Mouse (Mus musculus): ENCODE data around the gene Nol6. TPM values are rescaled to one million over a fixed set of nuclear protein-coding genes. Genes with fewer than 3 reads are reported as not detected.

The Nol6 gene
- polyA plus RNA-seq, 1 experiment from 2014 or later, result 18.6 TPM

- H3K36me3 ChIP-seq (replicated peaks; ENCODE audit: control insufficient read depth, insufficient read depth, low read depth, low read length), result no peaks in the 10 kb centered on the region
- 81% methylated on average over 12 of the region's 12 CpGs for WGBS
- no peak overlapping the region for H3K9ac ChIP-seq (replicated peaks; ENCODE audit: low read length)
- H3K9me3 ChIP-seq (replicated peaks; ENCODE audit: control insufficient read depth, low read length), result no peaks in the 10 kb centered on the region
- H3K27me3 ChIP-seq (ENCODE audit: control insufficient read depth, insufficient read depth, low read length), result no peaks in the 10 kb centered on the region
- H3K27ac ChIP-seq (replicated peaks; ENCODE audit: low read depth, low read length), result no peak overlapping the region
- no peak for DNase-seq (ENCODE audit: low spot score)
- ATAC-seq (replicated peaks; ENCODE audit: insufficient number of reproducible peaks, low FRiP score, low TSS enrichment, low read depth), result no peak
- H3K4me1 ChIP-seq (ENCODE audit: control insufficient read depth, insufficient read depth, low read length), result no peaks in the 10 kb centered on the region
- no peak overlapping the region for H3K4me2 ChIP-seq (ENCODE audit: low read depth, low read length)
- no peak overlapping the region for H3K4me3 ChIP-seq (ENCODE audit: low read depth, low read length)
Measured at GRCm38 (mm10) chr4:41073008-41073817, 51.0 kb downstream of the Nol6 start.

DNA sequence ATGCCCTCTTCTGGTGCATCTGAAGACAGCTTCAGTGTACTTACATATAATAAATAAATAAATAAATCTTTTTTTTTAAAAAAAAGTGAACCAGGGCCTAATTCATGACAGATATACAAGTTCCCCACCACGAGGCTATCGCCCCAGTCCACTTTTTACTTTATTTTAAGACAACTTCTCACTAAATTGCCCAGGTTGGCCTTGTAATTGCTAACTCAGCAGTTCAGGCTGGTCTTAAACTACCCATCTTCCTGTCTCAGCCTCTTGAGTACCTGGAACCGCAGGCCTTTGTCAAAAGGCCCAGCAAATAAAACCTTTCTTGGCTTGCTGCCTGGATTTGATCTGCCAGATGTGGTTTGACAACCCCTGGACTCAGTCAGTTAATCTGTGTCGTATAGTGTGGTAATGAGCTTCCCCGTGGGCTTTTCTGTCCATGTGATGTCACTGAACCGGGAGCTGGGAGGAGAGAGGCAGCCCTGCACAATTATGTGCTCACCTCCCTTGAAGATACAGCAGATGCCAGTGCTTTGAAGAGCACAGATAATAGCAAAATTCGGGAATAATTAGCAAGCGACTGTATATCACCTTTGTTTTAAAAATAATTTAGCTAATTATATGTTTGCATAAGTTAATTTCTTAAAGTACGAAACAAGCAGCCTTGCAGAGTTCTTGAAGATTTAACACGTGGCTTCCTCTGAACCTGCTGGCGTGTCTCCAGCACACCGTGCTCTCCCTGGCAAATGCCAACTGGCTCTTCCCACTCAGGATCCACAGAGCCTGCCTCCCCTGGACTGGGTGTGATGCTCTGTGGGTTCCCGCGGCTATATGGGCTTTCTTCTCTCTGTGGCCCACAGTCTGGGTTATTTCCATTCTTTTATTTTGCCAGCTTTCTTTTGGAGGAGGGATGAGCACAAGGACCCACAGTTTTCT, 52.5 kb downstream of the Nol6 start:
- Histone ChIP-seq H3K27me3 (ENCODE audit: control insufficient read depth, insufficient read depth, low read length) (no peaks in the 10 kb centered on the region), H3K4me2 (ENCODE audit: low read depth, low read length) (no peak overlapping the region), H3K9ac (replicated peaks; ENCODE audit: low read length) (no peak overlapping the region), H3K4me3 (ENCODE audit: low read depth, low read length) (no peak overlapping the region), H3K36me3 (replicated peaks; ENCODE audit: control insufficient read depth, insufficient read depth, low read depth, low read length) (no peaks in the 10 kb centered on the region), H3K27ac (replicated peaks; ENCODE audit: low read depth, low read length) (no peak overlapping the region), H3K4me1 (ENCODE audit: control insufficient read depth, insufficient read depth, low read length) (no peaks in the 10 kb centered on the region), H3K9me3 (replicated peaks; ENCODE audit: control insufficient read depth, low read length) (no peaks in the 10 kb centered on the region)
- DNase-seq (ENCODE audit: low spot score), result no peak
- WGBS, result 74% methylated on average over 14 of the region's 14 CpGs
- ATAC-seq (replicated peaks; ENCODE audit: insufficient number of reproducible peaks, low FRiP score, low TSS enrichment, low read depth), result no peak

- Histone ChIP-seq H3K27me3 (ENCODE audit: control insufficient read depth, insufficient read depth, low read length) (no peaks in the 10 kb centered on the region), H3K9me3 (replicated peaks; ENCODE audit: control insufficient read depth, low read length) (no peaks in the 10 kb centered on the region), H3K27ac (replicated peaks; ENCODE audit: low read depth, low read length) (no peak overlapping the region), H3K9ac (replicated peaks; ENCODE audit: low read length) (no peak overlapping the region), H3K36me3 (replicated peaks; ENCODE audit: control insufficient read depth, insufficient read depth, low read depth, low read length) (no peaks in the 10 kb centered on the region), H3K4me3 (ENCODE audit: low read depth, low read length) (no peak overlapping the region), H3K4me1 (ENCODE audit: control insufficient read depth, insufficient read depth, low read length) (no peaks in the 10 kb centered on the region), H3K4me2 (ENCODE audit: low read depth, low read length) (no peak overlapping the region)
- 84% methylated on average over 4 of the region's 4 CpGs for WGBS
- no peak for DNase-seq (ENCODE audit: low spot score)
- no peak for ATAC-seq (replicated peaks; ENCODE audit: insufficient number of reproducible peaks, low FRiP score, low TSS enrichment, low read depth)
Measured at GRCm38 (mm10) chr4:41065196-41065595, 59.1 kb downstream of the Nol6 start.

Other genes starting within 250 kb of the Nol6 start
- gene Spink4, start 204.4 kb downstream of the Nol6 start, polyA plus RNA-seq (2014; fragmentation: Nextera tagmentation; extraction: Ambion mirVana), result not detected in 2 replicates
- 271 and 295 TPM in 2 replicates for gene Bag1, start 176.2 kb downstream of the Nol6 start, polyA plus RNA-seq (2014; fragmentation: Nextera tagmentation; extraction: Ambion mirVana)
- gene Chmp5, start 176.0 kb downstream of the Nol6 start, polyA plus RNA-seq (2014; fragmentation: Nextera tagmentation; extraction: Ambion mirVana), result 122 and 142 TPM in 2 replicates
- gene Nfx1, start 153.5 kb downstream of the Nol6 start, polyA plus RNA-seq (2014; fragmentation: Nextera tagmentation; extraction: Ambion mirVana), result 93.7 and 97.1 TPM in 2 replicates
- gene Aqp7, start 76.3 kb downstream of the Nol6 start, polyA plus RNA-seq (2014; fragmentation: Nextera tagmentation; extraction: Ambion mirVana), result not detected in 2 replicates
- gene Aqp3, start 26.3 kb downstream of the Nol6 start, polyA plus RNA-seq (2014; fragmentation: Nextera tagmentation; extraction: Ambion mirVana), result 1.0 and 1.4 TPM in 2 replicates
- 109 and 110 TPM in 2 replicates for gene Ube2r2, start 11.3 kb upstream of the Nol6 start, polyA plus RNA-seq (2014; fragmentation: Nextera tagmentation; extraction: Ambion mirVana)
- 67.3 and 69.6 TPM in 2 replicates for gene Ubap2, start 150.7 kb upstream of the Nol6 start, polyA plus RNA-seq (2014; fragmentation: Nextera tagmentation; extraction: Ambion mirVana)
- gene Dcaf12, start 190.4 kb upstream of the Nol6 start, polyA plus RNA-seq (2014; fragmentation: Nextera tagmentation; extraction: Ambion mirVana), result 48.3 and 51.3 TPM in 2 replicates
- 69.2 and 80.3 TPM in 2 replicates for gene Ubap1, start 224.5 kb upstream of the Nol6 start, polyA plus RNA-seq (2014; fragmentation: Nextera tagmentation; extraction: Ambion mirVana)

Measured in embryonic facial prominence, embryonic 11.5 days (tissue).